Mouse (Mus musculus) spleen, postnatal 14 days (tissue): ENCODE measurements around the gene Zfp646.
"Not testable (repeated sequence)": the region's sequence is repeated elsewhere in the genome, so short reads cannot be mapped to it uniquely, and the experiment has no call there.

Experiments
- DNase-seq, 2 experiments: peaks; one replicate each; pipeline ENCODE4 v3.0.0; 2021 to 2022; ENCODE audit warnings: low spot score in 2 of 2

Gene Zfp646

DNA sequence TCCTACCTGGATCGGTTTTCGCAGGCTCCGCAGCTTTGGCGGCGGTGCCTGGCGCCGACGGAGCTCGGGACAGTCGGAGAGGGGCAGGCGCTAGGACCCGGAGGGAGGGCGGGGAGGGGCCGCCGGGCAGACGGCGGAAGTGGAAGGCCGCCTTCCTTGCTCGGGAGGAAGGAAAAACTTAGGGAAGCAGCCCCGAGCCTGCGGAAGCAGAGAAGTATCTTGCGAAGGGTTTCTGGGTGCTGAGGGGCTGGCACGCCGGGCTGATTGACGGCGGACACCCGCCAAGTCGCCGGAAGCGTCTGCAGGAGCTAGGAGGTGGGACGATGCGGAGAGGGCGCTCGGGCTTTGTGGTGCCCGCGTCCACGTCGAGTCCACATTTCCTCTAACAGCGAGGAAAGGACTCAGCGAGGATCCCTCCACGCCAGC is at the start of gene Zfp646:
Gene Zfp646, plus strand, starts transcription at position 181 of the 426 bp plus-strand sequence.
- DNase-seq = peak; percentile 58

- DNase-seq = no peak
Observed at GRCm38 (mm10) chr7:127835550-127835949, 40.5 kb upstream of the Zfp646 start.

DNA sequence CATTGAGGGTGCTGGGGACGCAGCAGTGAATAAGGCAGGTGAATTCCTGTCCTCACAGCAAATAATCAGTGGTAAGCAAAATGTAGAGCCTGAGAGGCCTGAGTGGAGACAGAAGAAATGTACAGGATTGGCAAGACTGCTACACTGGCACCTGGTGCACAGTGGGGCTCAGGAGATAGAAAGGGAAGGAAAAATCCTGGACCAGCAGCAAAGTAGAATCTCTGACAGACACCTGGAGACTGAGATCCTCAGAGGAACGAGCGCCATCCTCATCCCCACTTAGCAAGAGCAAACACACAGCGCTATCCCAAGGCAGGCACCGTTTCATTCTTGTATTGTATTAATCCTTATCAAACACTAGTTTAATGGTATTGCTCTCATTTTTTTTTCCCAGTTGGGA is 38.5 kb upstream of the Zfp646 start:
- no peak for DNase-seq

DNA sequence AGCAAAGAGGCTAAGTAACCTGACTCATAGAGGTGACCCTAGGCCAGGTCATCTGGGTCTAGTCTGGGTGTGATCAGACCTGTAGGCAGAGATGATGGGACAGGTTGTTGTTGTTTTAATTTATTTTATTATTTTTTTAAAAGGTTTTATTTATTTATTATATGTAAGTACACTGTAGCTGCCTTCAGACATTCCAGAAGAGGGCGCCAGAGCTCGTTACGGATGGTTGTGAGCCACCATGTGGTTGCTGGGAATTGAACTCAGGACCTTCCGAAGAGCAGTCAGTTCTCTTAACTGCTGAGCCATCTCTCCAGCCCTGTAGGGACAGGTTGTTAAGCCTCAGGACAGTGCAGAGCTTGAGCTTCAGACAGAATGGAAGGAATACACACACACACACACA is 38.1 kb upstream of the Zfp646 start:
- not testable (repeated sequence) for DNase-seq

GRCm38 (mm10) chr7:127840031-127840430 is 36.0 kb upstream of the Zfp646 start:
- not testable (repeated sequence) for DNase-seq

GRCm38 (mm10) chr7:127840886-127841285 is 35.1 kb upstream of the Zfp646 start:
- DNase-seq = peak in 1 of 2 experiments; percentile 15

DNA sequence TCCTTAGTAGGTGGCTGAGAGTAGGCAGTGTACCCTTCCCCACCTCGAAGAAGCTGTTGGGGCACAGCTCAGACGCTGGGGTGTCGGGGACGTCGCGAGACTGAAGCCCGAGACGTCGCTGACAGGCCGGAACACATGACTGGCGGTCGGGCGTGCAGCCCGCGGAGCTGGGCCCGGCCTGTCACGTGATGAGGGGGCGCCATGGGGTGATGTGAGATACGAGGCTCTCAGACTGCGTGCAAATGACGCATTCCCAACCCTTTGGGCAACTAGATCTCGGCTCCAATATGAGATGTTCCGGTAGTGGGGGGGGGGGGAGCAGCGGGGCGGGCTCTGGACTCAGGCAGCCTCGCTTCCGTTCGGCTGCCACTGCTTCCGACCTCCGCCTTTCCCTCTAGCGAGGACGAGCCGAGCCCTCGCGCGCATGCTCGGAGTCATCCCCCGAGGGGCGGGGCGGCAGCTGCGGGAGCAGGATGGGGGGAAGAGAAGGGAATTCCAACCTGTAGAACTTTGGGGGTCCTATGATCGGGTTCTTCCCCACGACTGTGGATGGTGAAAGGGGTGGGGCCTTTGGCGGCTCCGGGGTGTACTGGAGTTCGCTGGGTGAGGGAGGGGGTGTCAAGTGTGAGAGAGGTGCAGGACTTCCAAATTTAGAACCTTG is 34.6 kb upstream of the Zfp646 start:
- DNase-seq = peak; percentile 73 to 81

DNA sequence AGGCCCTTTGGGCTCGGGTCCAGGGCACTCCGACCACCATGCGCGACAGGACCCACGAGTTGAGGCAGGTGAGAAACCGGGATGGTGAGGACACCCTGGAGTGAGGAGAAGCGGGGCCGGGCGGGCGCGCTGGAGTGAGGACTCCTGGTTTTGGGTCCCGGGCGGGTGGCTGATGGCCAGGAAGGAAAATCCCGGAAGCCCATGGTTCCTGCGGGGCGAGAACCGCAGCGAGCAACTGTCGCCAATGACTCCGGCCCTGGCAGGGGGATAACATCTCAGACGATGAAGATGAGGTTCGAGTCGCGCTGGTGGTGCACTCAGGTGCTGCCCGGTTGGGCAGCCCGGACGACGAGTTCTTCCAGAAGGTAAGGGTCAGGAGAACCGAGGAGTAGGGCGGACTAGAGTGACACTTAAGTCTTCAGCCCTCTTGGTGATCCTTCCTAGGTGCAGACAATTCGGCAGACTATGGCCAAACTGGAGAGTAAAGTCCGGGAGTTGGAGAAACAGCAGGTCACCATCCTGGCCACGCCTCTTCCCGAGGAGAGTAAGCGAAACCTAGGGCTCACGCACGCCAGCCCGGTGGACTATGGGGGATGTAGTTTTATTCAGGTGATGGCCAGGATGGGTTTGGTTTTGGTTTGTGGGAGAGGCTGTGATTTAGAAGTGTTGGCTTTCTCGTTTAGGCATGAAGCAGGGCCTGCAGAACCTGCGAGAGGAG is 33.9 kb upstream of the Zfp646 start:
- peak; percentile 54 to 73 for DNase-seq

DNA sequence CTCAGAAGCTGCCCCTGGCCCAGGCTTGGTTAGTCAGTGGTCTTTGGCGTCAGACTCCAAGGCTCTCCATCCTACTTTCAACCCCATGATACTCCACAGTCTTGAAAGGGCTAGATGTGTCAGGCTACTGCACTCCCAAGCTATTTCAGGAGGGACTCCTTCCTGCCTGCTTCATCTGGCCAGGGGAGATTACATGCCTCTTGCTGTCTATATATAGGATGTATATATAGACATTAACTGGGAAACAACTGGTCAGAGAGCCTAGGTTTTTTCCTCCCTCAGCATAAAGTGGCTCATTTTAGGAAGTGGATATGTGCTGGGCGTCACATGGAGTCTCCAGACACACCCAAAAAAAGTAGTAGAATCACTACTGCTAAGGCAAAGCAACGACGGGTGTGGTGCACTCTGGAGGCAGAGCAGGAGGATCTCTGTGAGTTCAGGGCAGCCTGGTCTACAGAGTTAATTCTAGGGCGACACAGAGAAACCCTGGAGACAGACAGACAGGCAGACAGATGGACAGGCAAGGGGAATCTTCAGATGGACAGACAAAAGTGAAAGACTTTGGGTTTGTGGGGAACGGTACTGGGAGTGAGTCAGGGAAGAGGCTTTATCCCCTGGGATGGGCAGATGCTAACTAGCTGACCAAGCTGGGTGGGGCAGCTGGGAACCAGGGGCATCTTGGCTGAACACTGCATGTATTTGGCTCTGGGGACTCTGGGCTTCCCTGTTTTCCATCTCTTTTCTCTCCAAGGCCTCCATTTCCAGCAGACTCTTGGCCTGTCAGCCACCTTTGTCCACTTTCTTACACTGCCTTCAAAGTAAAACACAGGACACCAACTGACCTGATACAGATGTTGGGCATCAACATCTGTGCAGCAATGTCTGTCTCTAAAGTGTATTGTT is 25.8 kb upstream of the Zfp646 start:
- DNase-seq = no peak

DNA sequence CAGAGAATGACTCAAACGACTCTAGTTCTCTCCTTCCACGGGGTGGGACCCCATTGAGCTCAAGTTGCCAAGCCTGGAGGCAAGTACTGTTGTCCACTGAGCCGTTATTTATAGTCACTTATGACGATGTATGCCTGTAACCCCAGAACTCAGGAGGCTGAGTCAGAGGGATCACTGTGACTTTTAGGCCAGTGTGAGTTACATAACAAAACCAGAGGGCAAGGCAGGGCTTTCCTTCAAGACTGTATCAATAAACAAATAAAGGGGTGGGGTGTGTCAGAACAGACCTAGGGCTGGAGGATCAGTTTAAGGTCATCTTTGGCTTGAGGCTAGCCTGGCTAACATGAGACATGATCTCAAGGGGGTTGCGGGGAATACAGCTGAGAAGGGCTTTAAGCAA is 25.1 kb upstream of the Zfp646 start:
- DNase-seq = no peak

DNA sequence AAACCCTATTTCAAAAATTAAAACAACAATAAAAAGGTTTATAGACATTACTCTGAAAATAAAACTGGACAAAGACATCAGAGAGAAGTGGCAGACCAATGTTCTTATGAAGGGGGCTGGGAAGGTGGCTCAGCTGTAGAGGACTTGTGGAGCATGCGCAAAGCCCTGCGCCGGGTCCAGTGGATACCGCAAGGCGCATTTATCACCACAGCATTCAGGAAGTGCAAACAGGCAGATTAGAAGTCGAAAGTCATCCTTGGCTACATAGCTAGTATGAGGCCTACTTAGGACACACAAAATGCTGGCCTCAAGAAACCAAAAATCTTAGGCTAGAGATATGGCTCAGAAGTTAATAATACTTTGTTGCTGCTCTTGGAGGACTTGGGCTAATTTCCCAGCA is 17.8 kb upstream of the Zfp646 start:
- no peak for DNase-seq

- DNase-seq = no peak
Observed at GRCm38 (mm10) chr7:127866434-127866833, 9.6 kb upstream of the Zfp646 start.

GRCm38 (mm10) chr7:127867641-127868040 is 8.4 kb upstream of the Zfp646 start:
- no peak for DNase-seq

- DNase-seq = no peak
Observed at GRCm38 (mm10) chr7:127869149-127869810, 6.7 kb upstream of the Zfp646 start.

DNA sequence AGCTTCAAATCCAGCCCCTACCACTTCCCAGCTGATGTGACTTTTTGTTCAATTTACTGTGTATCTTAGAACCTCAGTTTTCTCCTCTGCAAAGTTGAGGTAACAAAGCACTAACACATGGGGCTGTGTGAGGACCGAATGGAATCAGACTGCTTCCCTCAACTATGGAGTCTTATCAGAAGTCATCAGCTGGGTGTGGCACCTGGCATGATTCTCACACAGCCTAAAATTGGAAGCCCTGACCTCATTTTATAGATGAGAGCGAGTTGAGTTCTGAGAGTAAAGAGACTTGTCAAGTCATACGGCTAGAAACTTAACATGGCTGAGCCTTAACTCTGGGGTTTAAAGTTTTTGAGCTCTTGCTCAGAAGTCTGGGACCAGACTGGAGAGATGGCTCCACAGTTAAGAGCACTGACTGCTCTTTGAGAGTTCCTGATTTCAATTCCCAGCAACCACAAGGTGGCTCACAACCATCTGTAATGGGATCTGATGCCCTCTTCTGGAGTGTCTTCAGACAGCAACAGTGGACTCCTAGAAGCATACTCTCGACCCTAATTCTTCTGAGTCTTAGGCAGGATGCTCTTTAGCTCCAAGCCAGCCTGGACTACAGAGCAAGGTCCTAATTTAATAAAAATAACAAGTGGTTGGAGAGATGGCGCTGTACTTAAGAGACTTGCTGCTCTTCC is 5.7 kb upstream of the Zfp646 start:
- DNase-seq = no peak

GRCm38 (mm10) chr7:127874812-127875626 is 1.0 kb upstream of the Zfp646 start:
- DNase-seq = no peak

DNA sequence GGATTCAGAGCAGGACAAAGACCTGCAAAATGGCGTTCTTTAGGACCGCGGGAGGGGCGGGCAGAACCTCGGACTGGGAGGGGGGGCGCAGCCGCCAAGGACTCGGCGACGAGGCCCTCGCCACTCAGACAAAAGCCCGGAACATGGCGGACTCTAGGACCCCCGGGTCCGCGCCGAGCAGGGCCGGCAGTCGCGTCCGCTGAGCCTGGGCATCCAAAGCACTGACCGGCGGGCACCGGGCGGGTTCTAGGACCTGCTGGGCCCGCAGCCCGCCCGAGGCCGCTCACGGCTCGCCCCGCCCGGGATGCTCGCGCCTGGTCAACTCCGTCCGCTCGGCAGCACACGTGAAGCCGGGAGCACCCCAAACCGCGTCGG is 407 bp upstream of the Zfp646 start:
- DNase-seq = peak; percentile 75 to 83

DNA sequence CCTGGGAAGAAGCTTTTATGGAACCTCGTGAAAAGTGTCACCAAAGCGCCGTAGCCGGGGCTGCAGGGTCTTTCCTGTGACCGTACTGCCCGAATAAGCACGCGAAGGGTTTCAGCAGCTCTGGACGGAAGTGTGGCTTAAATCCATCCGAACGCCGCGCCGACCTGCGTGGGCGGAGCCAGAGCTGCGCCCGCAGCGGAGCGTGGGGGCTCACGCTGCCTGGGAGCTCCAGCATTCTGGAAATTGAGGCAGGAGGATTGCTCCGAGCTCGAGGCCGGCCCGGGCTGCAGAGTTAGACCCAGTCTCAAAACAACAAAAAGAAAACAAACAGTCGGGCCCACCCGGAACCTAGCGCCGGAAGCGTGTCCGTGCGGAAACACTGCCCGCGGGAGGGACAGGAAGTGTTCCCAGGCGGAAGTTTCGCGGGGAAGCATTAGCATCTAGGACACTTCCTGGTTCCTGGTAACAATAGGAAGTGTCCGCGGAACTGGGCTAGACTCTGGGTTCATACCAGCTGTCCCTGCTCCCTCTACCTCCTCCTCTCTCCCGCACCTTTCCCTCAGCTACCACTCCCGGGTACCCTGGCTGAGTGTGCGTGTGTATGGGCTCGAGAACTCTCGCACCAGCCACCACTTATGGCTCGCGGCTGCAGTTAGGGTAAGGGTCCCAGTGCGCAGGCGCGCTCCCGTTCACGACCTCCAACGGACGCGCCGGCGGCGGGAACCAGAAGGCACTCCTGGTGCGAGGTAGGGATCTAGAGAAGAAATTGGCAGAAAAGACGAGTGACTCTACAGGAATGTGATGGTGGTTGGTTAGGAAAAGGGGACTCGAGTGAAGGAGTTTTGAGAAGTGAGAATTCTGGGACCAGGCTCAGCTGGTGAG is 687 bp downstream of the Zfp646 start, which contains the start of gene Zfp668:
Gene Zfp668, minus strand, starts transcription at position 362 of the 882 bp plus-strand sequence.
- DNase-seq = peak; percentile 73 to 87

DNA sequence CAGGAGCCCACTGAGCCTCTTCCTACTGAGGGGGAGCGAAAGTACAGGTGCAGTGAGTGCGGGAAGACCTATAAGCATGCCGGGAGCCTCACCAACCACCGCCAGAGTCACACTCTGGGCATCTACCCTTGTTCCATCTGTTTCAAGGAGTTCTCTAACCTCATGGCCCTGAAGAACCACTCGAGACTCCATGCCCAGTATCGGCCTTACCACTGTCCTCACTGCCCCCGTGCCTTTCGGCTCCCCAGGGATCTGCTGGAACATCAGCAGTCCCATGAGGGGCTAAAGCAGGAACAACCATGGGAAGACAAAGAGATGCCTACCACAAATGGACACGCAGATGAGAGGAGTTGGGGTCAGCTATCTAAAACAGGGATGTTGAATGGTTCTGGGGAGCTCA is 3.3 kb downstream of the Zfp646 start:
- DNase-seq = no peak
